Comparison of ENCODE assay signal across 10 mouse cellular contexts in the genomic region with DNA sequence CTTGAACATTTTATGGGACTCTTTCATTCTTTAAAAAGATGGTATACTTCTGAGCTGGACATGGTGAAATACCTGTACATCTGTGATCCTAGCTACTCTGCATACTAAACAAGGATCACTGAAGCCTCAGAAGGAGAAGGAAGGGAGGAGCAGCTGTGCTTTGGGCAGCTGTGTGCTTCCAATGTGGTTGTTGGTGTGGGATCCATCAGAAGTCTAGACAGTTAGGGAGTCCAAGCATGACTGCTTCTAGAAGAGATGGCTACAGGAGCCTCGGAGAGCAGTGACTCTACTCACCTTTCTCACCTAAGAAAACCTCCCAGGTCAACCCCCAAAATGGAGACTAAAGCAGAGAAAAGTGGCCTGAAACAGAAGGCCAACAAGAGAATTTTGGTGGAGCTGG.
"Had no signal": no experiment of that assay in that cellular context is flagged by ENCODE, and none has a peak within 500 bp of the region (broad histone marks: within the 10 kb centered on the region; RNA-seq: fewer than 3 reads in every experiment).

No protein-coding gene starts in this region.

- H3K9ac ChIP-seq: limb, embryonic 13.5 days; liver, embryonic 15.5 days; midbrain, embryonic 13.5 days; stomach, embryonic 15.5 days had no signal

- H3K36me3 ChIP-seq: limb, embryonic 13.5 days; liver, embryonic 15.5 days; midbrain, embryonic 13.5 days; stomach, embryonic 15.5 days had no signal

- H3K27me3 ChIP-seq: limb, embryonic 13.5 days; liver, embryonic 15.5 days; midbrain, embryonic 13.5 days; stomach, embryonic 15.5 days had no signal

- DNase-seq: layer of hippocampus, adult 9-11 months; layer of hippocampus, postnatal 36 days; lung, adult 2 months; lung, postnatal 36 days; thymus, postnatal 4 days had no signal

- H3K4me3 ChIP-seq: limb, embryonic 13.5 days; liver, embryonic 15.5 days; midbrain, embryonic 13.5 days; stomach, embryonic 15.5 days had no signal

- H3K4me1 ChIP-seq: limb, embryonic 13.5 days; liver, embryonic 15.5 days; midbrain, embryonic 13.5 days; stomach, embryonic 15.5 days had no signal

- H3K27ac ChIP-seq: limb, embryonic 13.5 days; liver, embryonic 15.5 days; midbrain, embryonic 13.5 days; stomach, embryonic 15.5 days had no signal

- H3K9me3 ChIP-seq: limb, embryonic 13.5 days; liver, embryonic 15.5 days; midbrain, embryonic 13.5 days; stomach, embryonic 15.5 days had no signal

- H3K4me2 ChIP-seq: limb, embryonic 13.5 days; liver, embryonic 11.5 days; liver, embryonic 15.5 days; midbrain, embryonic 13.5 days; stomach, embryonic 15.5 days had no signal
